Mouse (Mus musculus) kidney, adult 8-10 months (tissue): ENCODE data around the gene Lyz2.
"Not testable (repeated sequence)": the region's sequence is repeated elsewhere in the genome, so short reads cannot be mapped to it uniquely, and the experiment has no call there.

Source experiments
- DNase-seq, 2 experiments: peaks; one replicate each; pipeline ENCODE4 v3.0.0; 2022

Gene Lyz2

GRCm38 (mm10) chr10:117282049-117282448, at the start of gene Lyz2:
Gene Lyz2 (minus strand): TSS chr10:117282321.
- peak in 1 of 2 experiments; percentile 2 for DNase-seq

- peak in 1 of 2 experiments; percentile 11 for DNase-seq
Observed at GRCm38 (mm10) chr10:117330521-117330920, 48.4 kb upstream of the Lyz2 start.

- no peak for DNase-seq
Observed at GRCm38 (mm10) chr10:117323782-117324181, 41.7 kb upstream of the Lyz2 start.

- DNase-seq, result no peak
Observed at GRCm38 (mm10) chr10:117322630-117323029, 40.5 kb upstream of the Lyz2 start.

- no peak for DNase-seq
Observed at GRCm38 (mm10) chr10:117320571-117320981, 38.5 kb upstream of the Lyz2 start.

- DNase-seq, result no peak
Observed at GRCm38 (mm10) chr10:117316391-117316790, 34.3 kb upstream of the Lyz2 start.

GRCm38 (mm10) chr10:117313133-117313532, 31.0 kb upstream of the Lyz2 start:
- no peak for DNase-seq

GRCm38 (mm10) chr10:117312168-117312567, 30.0 kb upstream of the Lyz2 start:
- no peak for DNase-seq

GRCm38 (mm10) chr10:117304371-117304770, 22.2 kb upstream of the Lyz2 start:
- DNase-seq, result no peak

- no peak for DNase-seq
Observed at GRCm38 (mm10) chr10:117301688-117302087, 19.6 kb upstream of the Lyz2 start.

- DNase-seq, result no peak
Observed at GRCm38 (mm10) chr10:117299901-117300520, 17.9 kb upstream of the Lyz2 start.

GRCm38 (mm10) chr10:117299106-117299505, 17.0 kb upstream of the Lyz2 start:
- no peak for DNase-seq

GRCm38 (mm10) chr10:117298336-117298735, 16.2 kb upstream of the Lyz2 start:
- DNase-seq, result no peak

GRCm38 (mm10) chr10:117292671-117293070, 10.6 kb upstream of the Lyz2 start, which contains the start of gene Lyz1:
Gene Lyz1 (minus strand): TSS chr10:117292868.
- DNase-seq, result no peak

- DNase-seq, result not testable (repeated sequence)
Observed at GRCm38 (mm10) chr10:117290936-117291335, 8.8 kb upstream of the Lyz2 start.

- no peak for DNase-seq
Observed at GRCm38 (mm10) chr10:117290046-117290870, 8.1 kb upstream of the Lyz2 start.

- not testable (repeated sequence) for DNase-seq
Observed at GRCm38 (mm10) chr10:117289034-117289505, 6.9 kb upstream of the Lyz2 start.

GRCm38 (mm10) chr10:117288197-117289033, 6.3 kb upstream of the Lyz2 start:
- no peak for DNase-seq

GRCm38 (mm10) chr10:117287226-117287850, 5.2 kb upstream of the Lyz2 start:
- no peak for DNase-seq

GRCm38 (mm10) chr10:117286366-117286970, 4.3 kb upstream of the Lyz2 start:
- no peak for DNase-seq

GRCm38 (mm10) chr10:117285584-117285983, 3.5 kb upstream of the Lyz2 start:
- not testable (repeated sequence) for DNase-seq
